Mouse (Mus musculus) intestine, postnatal 0 days (tissue): Measurements from ENCODE around the gene Sp7. TPM values are rescaled to one million over a fixed set of nuclear protein-coding genes. Genes with fewer than 3 reads are reported as not detected.

Experiments
- ATAC-seq: fragments of 200-750 bp; cut with Nextera tagmentation; 2 replicates; pipeline ENCODE4 v1.8.0; 2017; ENCODE audit warnings: mild to moderate bottlenecking, moderate TSS enrichment, moderate library complexity
- H3K27ac ChIP-seq: fragments of 300-500 bp; sonication (generic); 2 replicates; pipeline ENCODE4 v1.5.1; 2014; ENCODE audit warnings: mild to moderate bottlenecking, low read depth, low read length, moderate library complexity
- H3K27me3 ChIP-seq: fragments of 300-500 bp; sonication (generic); replicated peaks from 2 replicates; pipeline ENCODE4 v1.6.1; 2014; ENCODE audit warnings: low read length, mixed read lengths; ENCODE audit not compliant: control insufficient read depth, insufficient read depth
- H3K36me3 ChIP-seq: fragments of 300-500 bp; sonication (generic); 2 replicates; pipeline ENCODE4 v1.6.1; 2014; ENCODE audit warnings: mild to moderate bottlenecking, moderate library complexity; ENCODE audit not compliant: control insufficient read depth, insufficient read depth
- H3K4me1 ChIP-seq: fragments of 300-500 bp; sonication (generic); replicated peaks from 2 replicates; pipeline ENCODE4 v1.6.1; 2014; ENCODE audit warnings: antibody characterized with exemption, low read length, mixed read lengths; ENCODE audit not compliant: control insufficient read depth, insufficient read depth
- H3K4me2 ChIP-seq: fragments of 300-500 bp; sonication (generic); replicated peaks from 2 replicates; pipeline ENCODE4 v1.6.1; 2014; ENCODE audit warnings: low read depth, mild to moderate bottlenecking, moderate library complexity
- H3K4me3 ChIP-seq: fragments of 300-500 bp; sonication (generic); 2 replicates; pipeline ENCODE4 v1.5.1; 2014; ENCODE audit warnings: low read depth, low read length
- H3K9ac ChIP-seq: fragments of 300-500 bp; sonication (generic); 2 replicates; pipeline ENCODE4 v1.6.1; 2014; ENCODE audit warnings: mild to moderate bottlenecking, low read depth, low read length
- H3K9me3 ChIP-seq: fragments of 300-500 bp; sonication (generic); 2 replicates; pipeline ENCODE4 v1.6.1; 2016; ENCODE audit warnings: mixed run types; ENCODE audit not compliant: control insufficient read depth
- CTCF ChIP-seq: sonication (generic); IDR thresholded peaks from 2 replicates; pipeline ENCODE4 v1.5.1; 2016; ENCODE audit warnings: low read depth, mild to moderate bottlenecking, control low read depth, antibody characterized with exemption, moderate library complexity
- whole genome bisulfite sequencing: fragments of 180-500 bp; shearing (Covaris S2); extraction: QIAGEN DNeasy Blood & Tissue Kit; methylation state at CpG from one replicate; pipeline ENCODE4 v1.1.7; 2014; 5-methylcytosine and 5-hydroxymethylcytosine counted together
- polyA plus RNA-seq: library from polyadenylated mRNA; unstranded; fragments of >200 nt; fragmentation: Nextera tagmentation; extraction: Ambion mirVana; gene quantifications from 2 replicates; pipeline ENCODE4 v1.2.1, GENCODE M21; 2015

Gene Sp7
- polyA plus RNA-seq, 1 experiment from 2014 or later, result 0.14 TPM

DNA sequence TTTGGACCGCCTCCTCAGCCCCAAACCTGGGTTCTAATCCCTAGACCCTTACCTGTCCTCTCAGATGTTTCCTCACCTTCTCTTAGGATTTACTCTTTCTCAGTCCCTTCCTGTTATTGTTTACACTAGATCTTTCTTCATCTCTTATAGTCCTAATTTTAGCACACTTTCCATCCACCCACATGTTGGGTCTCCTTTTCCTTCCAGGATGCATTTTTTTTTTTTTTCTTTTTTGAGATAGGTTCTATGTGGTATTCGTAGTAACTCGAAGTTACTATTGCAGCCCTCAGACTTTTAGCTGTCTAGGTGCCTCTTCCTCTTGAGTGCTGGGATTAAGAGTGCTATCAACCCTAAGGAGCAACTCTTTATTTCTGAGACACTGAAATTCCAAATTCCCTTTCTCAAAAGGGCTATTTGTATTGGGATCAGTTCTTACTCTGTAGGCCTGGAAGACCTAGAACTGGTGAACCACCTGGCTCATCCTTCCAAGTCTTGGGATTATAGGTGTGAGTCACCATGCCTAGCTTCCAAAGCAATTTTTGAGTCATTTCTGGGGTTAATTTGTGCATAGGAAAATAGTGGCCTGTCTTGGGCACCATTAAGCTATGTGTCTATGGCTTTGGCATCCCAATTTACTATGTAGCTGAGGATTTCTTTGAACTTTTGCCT, 40.1 kb upstream of the Sp7 start:
- Histone ChIP-seq H3K9me3 (no peaks in the 10 kb centered on the region), H3K4me2 (peak overlapping the region; percentile 66), H3K27ac (peak overlapping the region; percentile 100), H3K36me3 (peaks cover 22% of the 10 kb centered on the region), H3K27me3 (no peaks in the 10 kb centered on the region), H3K9ac (peak overlapping the region; percentile 93), H3K4me1 (no peaks in the 10 kb centered on the region), H3K4me3 (peak overlapping the region; percentile 78)
- no peak for ATAC-seq
- 16% methylated on average over 2 of the region's 3 CpGs for WGBS
- no peak for TF ChIP-seq CTCF

DNA sequence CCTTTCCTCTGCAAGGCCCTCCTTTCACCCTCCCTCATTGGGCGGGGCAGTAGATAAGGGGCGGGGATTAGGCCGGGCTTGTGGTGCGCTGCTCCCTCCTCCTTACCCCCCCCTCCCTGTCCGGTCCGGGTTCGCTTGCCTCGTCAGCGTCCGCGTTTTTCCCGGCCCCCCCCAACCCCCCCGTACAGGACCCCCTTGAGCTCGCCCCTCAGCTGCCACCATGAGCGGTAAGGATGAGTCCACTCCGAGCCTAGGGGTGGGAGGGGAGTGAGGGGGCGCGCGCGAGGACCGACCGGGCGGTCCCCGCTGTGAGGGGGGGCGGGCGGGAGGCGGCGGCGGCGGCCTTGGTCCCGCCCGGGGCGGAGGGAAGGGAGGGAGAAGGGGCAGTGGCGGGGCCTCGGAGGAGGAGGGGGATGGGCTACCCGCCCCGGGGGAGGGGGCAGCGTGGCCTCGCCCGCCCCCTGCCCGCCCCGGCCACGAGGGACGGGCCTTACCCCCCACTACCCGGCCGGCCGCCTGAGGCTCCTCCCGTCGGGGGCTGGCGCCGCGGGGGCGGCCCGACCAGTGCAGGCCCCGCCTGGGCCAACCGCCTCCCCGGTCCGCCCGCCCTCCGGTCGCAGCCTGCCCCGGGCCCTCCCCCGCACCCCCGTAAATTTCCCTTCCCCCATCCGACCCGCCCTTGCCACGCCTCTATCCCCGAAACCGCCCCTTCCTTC, 39.4 kb upstream of the Sp7 start:
- H3K4me3 ChIP-seq, result peak overlapping the region; percentile 78
- peak overlapping the region; percentile 93 for H3K9ac ChIP-seq
- WGBS, result under 1% methylated on average over 25 of the region's 69 CpGs
- peaks cover 22% of the 10 kb centered on the region for H3K36me3 ChIP-seq
- peak overlapping the region; percentile 100 for H3K27ac ChIP-seq
- ATAC-seq, result peak; percentile 23
- H3K4me1 ChIP-seq, result no peaks in the 10 kb centered on the region
- H3K4me2 ChIP-seq, result peak overlapping the region; percentile 66
- TF ChIP-seq CTCF, result no peak
- no peaks in the 10 kb centered on the region for H3K9me3 ChIP-seq
- no peaks in the 10 kb centered on the region for H3K27me3 ChIP-seq

DNA sequence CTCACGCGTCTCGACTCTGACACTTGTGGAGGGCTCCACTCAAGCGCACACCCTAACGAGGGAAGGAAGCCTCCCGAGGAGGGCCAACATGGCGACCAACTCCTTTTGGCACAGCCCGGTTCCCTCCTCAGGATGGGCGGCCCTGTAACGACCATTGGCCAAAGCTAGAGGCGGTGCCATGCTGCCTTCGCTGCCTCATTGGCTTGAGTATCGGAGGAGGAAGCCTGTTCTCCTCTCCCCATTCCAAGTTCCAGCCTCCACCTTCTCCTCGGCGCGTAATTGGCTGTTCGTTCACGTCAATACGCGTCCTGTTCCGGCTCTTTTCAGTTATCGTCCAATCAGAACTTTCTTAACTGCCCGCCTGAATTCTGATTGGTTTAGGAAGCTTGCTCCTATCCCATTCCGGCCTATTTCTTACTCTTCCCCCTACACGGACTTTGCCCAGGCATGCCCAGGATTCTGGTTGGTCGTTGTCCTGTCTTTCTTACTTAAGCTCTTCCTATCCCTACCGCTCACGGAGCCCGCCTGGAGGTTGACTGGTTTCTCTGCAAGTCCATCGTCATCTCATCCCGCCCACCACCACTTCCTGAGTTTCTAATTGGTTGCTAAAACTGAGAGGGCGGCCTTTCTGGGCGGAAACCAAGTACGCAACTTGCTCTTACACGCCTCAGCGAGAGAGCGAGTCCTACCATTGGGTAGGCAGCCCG, 38.7 kb upstream of the Sp7 start, which contains the start of gene Sp1:
Sp1 (plus strand) TSS at position 655 of the 707 bp plus-strand sequence.
- H3K4me1 ChIP-seq, result no peaks in the 10 kb centered on the region; the same call in 1 of the 2 replicates
- WGBS, result 0% methylated on average over 37 of the region's 38 CpGs
- peaks cover 22% of the 10 kb centered on the region for H3K36me3 ChIP-seq
- peak within 1 kb of the TSS; percentile 78 for H3K4me3 ChIP-seq
- peak within 1 kb of the TSS; percentile 93 for H3K9ac ChIP-seq
- H3K27ac ChIP-seq, result peak within 1 kb of the TSS; percentile 100
- no peaks in the 10 kb centered on the region for H3K27me3 ChIP-seq
- no peaks in the 10 kb centered on the region for H3K9me3 ChIP-seq
- peak; percentile 96 for ATAC-seq
- TF ChIP-seq CTCF, result no peak
- peak within 1 kb of the TSS; percentile 66 for H3K4me2 ChIP-seq

DNA sequence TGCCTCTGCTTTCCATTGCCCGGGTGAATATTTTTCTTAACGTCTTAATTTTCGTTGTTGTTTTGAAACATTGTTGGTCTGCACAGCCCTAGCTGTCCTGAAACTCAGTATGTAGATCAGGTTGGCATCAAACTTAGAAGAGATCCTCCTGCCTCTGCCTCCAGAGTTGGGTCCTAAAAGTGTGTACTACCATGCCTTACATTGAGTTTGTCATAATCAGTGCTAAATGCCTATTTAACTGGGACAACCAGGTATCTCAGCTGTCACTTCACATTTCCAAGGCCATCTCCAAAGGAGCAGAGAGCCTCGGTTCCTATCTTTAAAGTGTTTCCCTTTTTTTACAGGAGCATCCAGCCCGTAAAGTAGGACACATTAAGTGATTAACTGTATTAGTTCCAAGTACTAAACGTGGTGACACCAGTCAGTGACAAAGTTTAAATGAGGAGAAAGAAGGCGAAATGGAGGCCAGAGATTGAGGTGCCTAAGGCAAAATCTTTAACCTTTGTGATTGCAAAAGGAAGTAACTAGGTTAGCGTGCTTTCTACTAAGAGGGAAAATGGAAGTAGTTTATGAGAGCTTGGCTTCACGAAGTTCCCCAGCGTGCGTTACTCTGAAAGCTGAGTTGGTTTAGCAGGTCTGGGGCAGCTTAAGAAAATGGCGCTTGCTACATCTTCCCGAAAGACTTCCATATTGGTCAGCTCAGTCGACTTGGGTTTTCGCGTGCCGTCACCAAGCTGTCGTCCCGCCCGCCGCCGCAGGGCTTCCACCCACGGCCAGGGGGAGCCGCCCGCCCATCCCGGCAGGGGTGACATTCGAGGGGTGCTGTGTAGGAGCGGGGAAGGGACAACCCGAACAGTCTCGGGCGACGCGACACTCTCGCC, 37.9 kb upstream of the Sp7 start:
- Histone ChIP-seq H3K9ac (peak overlapping the region; percentile 76), H3K4me2 (peak overlapping the region; percentile 65), H3K9me3 (no peaks in the 10 kb centered on the region), H3K27me3 (no peaks in the 10 kb centered on the region), H3K4me1 (no peaks in the 10 kb centered on the region; the same call in 1 of the 2 replicates), H3K27ac (peak overlapping the region; percentile 100), H3K4me3 (peak overlapping the region; percentile 40), H3K36me3 (peaks cover 20% of the 10 kb centered on the region)
- 15% methylated on average over 34 of the region's 34 CpGs for WGBS
- peak; percentile 83 for TF ChIP-seq CTCF
- no peak for ATAC-seq

DNA sequence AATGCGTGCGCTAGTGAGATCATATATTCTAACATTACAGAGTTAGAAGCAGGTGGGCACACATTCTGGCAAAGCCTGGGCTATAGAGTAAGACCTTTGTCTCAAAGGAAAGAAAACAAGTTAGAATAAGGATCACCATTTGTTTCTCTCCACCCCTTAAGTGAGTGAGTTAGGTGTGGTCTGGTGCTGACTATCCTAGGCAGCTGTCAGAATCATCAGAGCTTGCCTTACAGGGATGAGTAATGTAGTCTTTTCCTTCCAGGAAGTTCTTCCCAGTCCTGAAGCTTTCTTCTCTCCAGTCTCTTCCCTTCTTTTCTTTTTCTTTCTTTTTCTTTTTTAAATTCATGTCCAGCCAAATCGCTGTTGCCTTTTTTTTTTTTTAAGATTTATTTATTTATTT, 35.2 kb upstream of the Sp7 start:
- ATAC-seq, result no peak
- Histone ChIP-seq H3K4me2 (no peak overlapping the region), H3K36me3 (no peaks in the 10 kb centered on the region; the same call in 1 of the 2 replicates), H3K9me3 (no peaks in the 10 kb centered on the region), H3K9ac (no peak overlapping the region), H3K27me3 (no peaks in the 10 kb centered on the region), H3K4me1 (peaks cover 12% of the 10 kb centered on the region), H3K27ac (no peak overlapping the region), H3K4me3 (no peak overlapping the region)
- WGBS, result 91% methylated on average over 3 of the region's 3 CpGs
- TF ChIP-seq CTCF, result no peak
